Mouse (Mus musculus) erythroblast, adult 5-6 weeks (primary cell): ENCODE data around the gene Btbd2. TPM values are rescaled to one million over a fixed set of nuclear protein-coding genes. Genes with fewer than 3 reads are reported as not detected.
"Not testable (repeated sequence)": the region's sequence is repeated elsewhere in the genome, so short reads cannot be mapped to it uniquely, and the experiment has no call there.

Experiments
- ATAC-seq: replicated peaks from 2 replicates; pipeline ENCODE4 v1.8.0; 2016; ENCODE audit warnings: moderate number of reproducible peaks, mild to moderate bottlenecking, moderate TSS enrichment, inconsistent platforms; ENCODE audit not compliant: poor library complexity, low FRiP score, severe bottlenecking
- total RNA-seq, 2 experiments: library from RNA; stranded (forward) in 1 of 2; stranded (reverse) in 1 of 2; fragments of 150-400 nt in 1 of 2; fragments of 200-764, 138-1000 nt in 1 of 2; gene quantifications; 2 replicates each; pipeline versions ENCODE4 v1.2.3 to v1.2.4; 2015 to 2017; ENCODE audit warnings: low replicate concordance in 2 of 2

Gene Btbd2
- total RNA-seq, 2 experiments from 2014 or later: 5.6 to 11.4 TPM

DNA sequence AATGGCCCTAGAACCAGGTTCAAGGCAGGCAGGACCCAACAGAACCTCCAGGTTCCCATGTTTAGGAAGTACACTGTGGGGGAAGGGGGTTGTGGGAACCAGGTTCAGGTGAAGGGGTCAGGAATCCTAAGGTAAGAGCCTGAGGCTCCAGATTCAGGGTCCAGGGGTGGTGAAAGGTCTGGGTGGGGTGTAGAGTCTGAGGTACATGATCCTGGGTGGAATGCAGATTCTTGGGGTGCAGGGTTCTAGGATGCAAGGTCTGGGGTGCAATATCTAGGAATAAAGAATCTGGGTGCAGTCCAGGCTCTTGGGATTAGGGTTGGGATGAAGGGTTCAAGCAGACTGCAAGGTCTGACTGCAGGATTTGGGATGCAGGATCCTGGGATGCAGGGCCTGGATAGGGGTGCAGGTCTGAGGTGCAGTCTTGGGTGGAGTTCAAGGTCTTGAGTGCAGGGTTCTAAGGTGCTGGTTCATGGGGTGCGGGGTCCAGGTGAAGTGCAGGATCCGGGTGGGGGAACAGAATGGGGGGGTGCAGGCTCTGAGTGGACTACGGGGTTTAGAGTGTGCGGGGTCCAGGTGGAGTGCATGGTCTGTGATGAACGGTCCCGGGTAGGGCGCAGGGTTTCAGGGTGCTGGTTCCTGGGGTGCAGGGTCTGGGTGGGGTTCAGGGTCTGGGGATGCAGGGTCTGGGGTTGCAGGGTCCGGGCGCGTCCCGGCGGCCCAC, 1.3 kb downstream of the Btbd2 start:
- ATAC-seq: no peak

DNA sequence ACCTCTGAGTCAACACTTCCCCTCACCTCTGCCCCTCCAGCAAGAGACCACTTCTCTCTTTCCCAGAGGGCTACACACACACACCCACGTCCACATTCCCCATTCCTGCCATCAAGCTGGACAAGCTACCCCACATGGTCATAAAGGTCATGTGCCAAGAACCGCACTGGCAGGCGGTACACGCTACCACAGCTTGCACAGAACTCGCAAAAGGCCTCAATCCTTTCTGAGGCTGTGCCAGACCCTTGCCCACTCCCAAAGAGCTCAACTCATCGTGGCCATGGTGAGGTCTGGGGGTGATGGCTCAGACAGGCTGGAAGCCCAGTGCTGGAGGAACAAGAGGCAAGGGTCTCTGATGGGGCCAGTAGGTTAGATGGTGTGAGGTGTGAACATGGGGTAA, 2.0 kb downstream of the Btbd2 start:
- ATAC-seq: no peak

DNA sequence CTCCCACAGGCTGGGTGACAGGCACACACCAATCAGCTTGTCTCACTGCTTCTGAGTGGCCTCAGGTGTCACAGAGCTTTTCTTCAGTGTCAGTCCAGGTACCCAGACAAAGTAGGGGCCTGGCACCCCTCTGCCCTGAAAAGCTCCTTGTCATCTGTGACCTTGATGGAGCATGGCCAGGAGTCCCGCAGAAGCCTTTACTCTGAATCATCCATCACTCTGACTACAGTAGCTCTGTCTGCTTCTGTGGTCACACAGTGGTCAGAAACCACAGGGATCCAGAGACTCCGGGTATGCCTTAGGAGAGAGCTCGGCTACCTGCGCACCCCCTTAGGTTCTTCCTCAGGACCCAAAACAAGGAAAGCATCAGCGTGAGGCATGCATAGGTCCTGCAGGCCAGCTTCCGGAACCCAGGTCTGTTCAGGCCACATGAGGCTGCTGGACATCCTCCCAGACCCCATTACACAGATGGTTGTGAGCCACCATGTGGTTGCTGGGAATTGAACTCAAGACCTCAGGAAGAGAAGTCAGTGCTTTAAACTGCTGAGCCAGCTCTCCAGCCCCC, 3.6 kb downstream of the Btbd2 start:
- ATAC-seq: no peak

DNA sequence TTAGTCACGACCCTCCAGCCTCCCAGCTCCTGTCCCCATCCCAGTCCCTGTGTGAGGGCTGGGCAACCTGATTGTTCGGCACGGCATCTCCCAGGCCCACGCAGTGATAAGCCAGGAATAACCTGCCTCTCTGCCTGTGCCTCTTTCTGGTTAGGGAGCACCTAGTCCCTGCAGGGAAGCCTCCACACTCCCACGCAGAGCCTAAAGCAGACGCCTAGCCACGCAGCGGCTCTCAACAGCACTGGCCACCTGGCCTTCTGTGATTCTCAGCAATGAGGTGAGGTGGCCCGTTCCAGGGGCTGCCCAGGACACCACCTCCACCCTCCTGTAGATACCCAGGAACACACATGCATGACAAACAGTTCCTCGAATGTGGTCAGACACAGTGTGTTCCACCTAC, 6.5 kb downstream of the Btbd2 start:
- no peak for ATAC-seq

DNA sequence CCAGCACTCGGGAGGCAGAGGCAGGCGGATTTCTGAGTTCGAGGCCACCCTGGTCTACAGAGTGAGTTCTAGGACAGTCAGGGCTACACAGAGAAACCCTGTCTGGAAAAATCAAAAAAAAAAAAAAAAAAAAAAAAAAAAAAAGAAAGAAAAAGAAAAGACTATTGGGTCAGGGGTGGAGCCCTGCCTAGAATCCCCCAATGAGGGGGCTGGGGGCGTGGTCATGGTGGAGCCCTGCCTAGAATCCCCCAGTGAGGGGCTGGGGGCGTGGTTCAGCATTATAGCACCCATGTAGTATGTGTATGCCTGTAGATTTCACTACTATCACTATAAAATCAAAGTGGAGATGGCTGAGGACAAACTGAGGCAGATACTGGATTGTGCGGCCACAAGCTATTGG, 7.0 kb downstream of the Btbd2 start:
- ATAC-seq: not testable (repeated sequence)

DNA sequence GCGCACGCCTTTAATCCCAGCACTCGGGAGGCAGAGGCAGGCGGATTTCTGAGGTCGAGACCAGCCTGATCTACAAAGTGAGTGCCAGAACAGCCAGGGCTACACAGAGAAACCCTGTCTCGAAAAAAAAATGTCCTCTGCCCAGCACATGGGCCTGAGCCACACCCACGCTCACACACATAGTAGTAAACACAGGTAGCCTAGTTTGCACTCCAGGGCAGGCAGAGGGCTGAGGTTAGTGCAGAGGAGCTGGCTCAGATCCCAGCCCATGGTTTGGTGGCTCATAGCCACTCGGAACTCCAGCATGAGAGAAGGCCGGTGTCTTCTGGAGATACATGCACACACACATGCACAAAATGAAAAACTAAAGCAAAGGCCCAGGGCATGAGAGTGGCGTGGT, 9.9 kb downstream of the Btbd2 start:
- no peak for ATAC-seq

DNA sequence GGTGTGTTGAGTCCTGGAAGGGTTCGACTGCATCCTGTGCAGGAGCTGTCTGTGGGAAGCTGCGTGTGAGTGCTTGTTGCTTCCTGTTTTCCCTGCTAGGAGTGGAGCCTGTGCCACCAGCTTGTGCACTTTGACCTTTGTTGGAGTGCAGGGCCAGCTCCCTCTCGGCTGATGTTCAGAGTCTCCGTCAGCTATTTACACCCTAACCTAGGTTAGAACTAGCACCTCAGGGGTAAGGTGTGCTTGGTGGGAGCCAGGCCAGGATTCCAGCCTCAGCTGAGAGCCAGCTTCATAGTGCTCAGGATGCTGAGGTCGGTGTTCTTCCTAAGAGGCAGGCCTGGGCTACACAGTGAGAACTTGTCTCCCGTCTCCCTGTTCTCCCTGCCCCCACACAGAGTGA, 21.5 kb downstream of the Btbd2 start:
- no peak for ATAC-seq

DNA sequence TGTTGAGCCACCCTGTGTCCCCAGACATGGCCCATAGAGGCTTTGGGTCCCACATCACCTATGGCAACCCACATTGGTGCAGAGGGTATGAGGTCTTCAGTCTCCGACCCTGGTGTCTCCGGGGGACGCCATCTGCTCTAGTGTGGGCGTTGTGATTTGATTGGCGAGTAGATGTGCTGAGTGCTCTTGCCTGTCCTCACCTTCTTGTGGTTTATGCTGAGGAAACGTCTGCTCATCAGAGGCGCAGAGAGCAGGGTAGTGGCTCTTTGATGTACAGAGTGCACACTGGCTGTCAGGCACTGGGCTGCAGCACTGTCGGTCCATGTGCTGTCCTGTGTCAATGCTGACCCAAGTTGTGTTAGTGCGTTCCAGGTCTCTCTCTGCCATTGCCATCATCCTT, 27.9 kb downstream of the Btbd2 start:
- ATAC-seq: no peak

DNA sequence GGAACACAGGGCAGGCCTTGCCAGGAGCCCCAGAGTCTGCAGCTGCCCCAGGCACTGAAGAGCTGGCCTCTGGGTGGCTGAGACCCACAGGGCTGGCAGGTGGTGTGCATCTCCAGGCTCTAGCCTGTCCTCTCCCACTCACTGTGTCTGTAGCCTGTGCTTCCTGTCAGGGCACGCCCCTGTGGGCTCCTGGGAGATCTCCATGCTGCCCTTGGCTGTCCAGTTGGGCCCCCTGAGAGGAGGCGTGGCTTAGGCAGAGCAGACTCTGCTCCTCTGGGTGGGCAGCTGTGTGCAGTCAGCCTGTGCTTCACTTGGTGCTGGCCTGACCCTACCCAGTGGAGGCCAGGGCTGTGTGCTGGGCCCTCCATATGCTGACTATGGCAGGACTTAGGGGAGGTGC, 29.2 kb downstream of the Btbd2 start:
- no peak for ATAC-seq

DNA sequence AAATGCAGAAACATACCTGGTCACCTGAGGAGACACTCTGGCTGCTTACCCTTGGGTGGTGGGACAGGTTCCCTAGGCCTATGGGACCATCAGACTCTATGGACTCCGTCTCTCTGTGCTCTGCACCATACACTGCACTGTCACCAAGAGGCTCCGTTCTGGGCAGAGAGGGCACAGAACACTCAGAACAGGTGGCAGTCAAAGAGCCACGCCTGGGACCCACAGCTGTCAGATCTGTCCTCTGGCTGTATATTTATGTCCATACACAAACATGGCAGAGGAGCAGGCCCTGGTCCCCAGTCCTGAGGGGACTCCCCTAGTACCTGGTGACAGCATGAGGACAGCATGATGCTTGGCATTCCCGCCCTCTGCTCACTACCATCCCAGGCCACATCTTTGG, 31.1 kb downstream of the Btbd2 start:
- no peak for ATAC-seq

DNA sequence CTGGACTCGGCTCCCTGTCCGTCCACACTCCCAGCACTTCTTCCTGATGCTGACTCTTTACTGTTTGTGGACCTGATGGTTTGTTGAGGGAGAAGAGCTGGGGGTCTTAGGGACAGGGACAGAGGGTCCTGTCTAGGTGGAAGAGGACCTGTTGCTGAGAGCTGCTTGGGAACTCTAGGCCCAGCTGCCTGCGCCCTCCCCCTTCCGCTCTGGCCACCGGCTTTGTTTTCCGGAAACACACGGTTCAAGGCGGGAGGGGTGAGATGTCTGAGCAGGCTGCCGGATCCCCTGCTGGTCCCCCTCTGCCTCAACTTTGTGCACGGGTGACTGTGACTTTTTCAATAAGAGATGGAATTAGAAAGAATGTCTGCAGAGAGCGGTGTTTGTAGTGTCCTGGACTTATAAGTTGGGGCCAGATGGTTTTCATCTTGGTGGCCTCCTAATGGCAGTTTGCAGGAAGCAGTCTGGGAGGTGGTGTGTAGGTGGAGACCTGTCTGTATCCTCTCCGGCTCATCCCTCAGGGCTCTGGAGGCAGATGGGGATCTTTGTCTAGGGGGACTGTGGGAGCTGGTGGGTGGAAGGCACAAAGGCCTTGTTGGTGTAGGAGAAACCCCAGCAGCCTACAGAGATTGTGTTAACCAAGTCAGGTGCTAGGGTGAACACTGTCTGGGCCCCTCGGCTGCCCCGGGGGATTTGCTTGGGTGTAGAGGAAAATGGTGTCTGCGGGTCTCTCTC, 33.2 kb downstream of the Btbd2 start:
- no peak for ATAC-seq

DNA sequence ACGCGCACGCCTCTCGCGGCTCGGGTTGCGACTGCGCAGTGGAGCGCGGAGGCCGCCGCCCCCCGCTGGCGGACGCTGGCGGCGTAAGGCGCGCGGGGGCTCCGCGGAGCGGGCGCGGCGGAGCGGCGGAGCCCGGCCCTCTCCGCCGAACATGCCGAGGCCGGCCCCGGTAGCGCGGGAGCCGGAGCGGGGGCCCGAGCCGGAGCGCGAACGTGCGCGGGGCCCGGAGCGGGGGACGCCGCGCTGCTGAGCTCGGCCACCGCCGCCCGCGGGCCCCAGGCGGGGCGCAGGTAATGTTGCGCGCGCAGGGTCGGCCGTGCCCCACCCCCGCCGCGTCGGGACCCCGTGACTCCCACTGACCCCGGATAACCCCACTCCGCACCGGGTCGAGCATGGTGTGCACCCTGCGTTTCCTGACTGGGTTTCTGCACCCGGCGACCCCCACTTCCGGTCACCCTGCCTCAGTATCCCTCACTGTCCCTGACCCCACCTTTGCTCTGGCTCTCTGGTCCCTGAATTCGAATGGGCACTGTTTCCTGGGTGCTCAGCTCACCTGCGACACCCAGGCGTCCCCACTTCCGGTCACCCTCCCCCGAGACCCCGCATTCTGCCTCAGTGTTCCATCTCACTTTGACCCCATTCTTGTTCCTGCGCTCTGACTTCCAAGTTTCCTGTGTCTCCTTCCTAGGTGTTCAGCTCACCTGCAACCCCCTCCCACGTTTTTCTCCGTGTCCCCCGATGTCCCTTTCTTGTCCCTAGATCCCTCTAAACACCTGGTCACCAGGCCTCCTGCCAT, 34.0 kb downstream of the Btbd2 start, which contains the start of gene Csnk1g2:
Csnk1g2 (plus strand) TSS at position 178 of the 796 bp plus-strand sequence.
- ATAC-seq: no peak

DNA sequence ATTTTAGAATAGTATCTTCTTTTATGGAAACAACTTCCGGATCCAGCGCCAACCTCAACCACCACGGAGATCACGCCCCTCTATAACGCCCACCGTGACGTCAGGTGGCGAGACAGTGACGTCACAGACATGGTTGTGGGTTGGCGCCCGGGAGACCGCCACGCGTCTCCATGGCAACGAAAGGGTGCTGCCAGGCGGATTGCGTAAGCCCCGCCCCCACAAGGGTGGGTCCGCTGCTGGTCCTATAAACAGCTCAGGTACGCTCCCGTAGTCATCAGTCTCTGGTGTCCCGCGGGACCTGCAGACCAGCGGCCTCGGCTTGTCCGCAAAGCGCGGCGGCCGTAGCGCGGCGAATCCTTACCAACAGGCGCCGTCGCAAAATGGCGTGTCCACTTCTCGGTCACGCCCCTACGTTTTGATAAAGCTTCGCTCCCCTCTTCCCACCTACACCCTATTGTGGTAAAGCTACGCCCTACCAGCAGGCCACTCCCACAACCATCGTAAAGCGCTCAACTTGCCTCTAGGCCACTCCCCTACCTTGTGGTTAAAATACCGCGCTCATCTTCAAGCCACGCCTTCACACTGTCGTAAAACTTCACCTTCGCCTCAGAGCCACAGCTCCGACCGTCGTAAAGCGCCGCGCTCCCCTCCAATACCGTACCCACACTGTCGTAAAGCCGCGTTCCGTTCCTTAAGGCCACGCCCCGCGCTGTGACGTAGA, 34.8 kb downstream of the Btbd2 start:
- ATAC-seq: peak; percentile 82

DNA sequence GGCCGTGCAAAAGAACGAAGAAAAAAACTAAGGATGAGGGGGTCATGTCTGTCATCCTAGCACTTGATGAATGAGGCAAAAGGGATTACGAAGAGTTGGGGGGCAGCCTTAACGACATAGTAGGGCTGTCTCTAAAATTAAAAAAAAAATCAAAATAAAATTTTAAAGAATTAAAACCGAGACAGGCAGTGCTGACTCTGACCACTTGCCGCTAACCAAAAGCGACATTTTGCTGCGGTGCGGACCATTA, 35.3 kb downstream of the Btbd2 start:
- no peak for ATAC-seq

DNA sequence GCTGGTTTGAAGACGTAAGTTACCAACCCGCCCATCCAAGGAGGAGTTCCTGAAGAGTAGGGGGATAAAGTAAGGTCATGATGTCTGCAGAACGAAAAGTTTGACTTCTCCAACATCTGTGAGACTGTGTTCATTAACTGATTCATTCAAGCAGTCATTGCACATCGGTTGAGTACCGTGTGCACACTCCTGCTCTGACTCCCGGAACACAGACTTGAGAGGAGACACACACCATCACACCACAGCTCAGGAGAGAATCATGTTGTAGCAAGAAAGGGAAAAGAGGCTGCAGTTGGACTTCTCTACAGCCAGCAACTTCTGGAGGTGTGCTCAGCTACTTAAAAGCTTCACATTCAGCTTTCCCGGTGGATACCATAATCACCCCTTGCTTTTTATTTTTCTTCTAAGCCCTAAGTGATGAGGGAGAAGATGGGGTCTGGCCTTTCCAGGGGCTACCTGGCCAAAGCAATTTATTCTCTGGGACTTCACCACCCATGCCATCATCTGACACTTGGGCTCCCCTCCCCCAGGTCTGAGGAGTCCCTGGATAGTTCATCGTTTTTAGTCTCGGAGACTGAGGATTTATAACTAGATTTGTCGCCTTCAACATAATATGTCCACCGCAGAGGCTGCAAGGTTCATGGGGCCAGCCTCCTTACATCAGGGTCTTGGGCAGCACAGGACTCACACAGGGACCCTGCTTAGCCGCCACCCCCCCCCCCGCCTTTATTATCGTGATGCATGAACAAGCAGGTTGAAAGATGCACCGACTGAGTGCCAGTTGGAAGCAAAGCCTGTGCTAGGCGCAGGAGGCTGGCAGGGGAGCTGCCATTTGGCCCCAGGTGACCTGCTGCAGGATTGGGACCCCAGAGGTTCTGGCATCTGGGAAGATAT, 35.8 kb downstream of the Btbd2 start:
- 0 out of 2 replicates have a peak, but pooled peaks have one; percentile 0 for ATAC-seq

DNA sequence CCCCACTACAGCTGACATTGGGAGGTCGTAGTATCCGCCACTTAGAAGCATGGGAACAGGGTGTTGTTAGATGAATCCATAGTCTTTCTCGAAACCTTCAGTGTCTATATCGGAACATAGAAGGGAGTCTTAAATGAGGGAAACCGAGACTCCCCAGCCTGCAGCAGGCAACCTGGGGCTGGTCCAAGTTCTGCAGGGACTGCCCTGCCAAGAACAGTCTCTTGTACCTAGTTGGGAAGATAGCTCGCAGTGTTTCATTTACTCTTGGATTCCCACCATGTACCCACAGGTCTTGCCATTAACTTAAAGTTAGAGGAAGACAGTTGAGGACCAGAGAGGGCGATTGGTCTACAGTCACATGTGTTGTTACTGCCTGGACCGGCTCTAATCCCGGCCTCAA, 36.5 kb downstream of the Btbd2 start:
- ATAC-seq: no peak

DNA sequence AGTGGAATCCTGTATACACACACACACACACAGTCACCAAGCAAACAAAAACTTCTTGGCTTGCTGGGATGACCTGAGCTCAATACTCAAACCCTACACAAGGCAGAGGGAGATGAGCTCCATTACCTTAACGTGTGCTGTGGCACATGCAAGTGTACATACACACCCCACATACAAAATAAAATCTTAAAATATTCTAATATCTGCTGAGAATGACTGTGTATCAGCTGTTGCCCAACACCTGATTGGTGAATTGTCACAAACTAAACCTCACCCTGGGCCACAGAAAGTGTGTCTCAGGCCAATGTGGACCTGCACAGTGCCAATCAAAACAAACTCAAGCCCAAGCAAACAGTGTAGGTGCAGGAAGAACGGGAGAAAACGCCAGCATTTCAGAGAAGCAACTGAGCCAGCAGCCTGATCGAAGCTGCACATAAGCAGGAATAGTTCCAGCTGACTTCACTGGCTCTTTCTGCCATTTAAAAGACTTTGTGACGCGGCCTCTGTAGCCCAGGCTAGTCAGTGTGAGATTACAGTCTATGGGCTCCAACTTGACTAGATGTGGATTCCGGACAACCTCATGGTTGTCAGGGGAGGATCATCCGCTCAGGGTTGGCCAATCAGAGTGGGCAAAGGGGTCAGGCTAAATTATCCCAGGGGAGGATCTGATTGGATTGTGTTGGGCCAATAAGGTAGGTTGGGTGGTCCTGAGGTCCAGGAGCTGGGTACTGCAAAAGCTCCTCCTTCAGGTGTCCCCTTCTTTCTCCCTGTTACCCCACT, 37.2 kb downstream of the Btbd2 start:
- ATAC-seq: no peak

DNA sequence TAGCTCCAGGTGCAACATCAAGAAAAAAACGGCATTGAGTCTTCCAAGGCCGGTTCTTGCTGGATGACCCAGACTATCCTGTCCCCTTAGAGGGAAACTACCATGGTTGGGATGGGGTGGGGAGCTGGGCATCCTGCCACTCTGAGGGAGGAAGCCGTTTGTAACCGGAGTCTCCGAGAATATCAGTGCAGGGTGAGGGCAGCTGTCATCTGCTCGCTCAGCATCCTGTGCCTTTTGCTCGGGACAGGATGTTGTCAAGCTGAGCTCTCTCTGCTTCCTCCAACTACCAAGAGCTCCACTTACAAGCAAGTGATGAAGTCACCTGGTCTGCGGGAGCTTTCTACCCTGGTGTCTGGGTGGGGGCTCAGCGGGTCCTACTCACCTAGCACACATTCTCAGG, 38.7 kb downstream of the Btbd2 start:
- ATAC-seq: no peak
